Mouse (Mus musculus): ENCODE data around the gene Engase.

Gene Engase

DNA sequence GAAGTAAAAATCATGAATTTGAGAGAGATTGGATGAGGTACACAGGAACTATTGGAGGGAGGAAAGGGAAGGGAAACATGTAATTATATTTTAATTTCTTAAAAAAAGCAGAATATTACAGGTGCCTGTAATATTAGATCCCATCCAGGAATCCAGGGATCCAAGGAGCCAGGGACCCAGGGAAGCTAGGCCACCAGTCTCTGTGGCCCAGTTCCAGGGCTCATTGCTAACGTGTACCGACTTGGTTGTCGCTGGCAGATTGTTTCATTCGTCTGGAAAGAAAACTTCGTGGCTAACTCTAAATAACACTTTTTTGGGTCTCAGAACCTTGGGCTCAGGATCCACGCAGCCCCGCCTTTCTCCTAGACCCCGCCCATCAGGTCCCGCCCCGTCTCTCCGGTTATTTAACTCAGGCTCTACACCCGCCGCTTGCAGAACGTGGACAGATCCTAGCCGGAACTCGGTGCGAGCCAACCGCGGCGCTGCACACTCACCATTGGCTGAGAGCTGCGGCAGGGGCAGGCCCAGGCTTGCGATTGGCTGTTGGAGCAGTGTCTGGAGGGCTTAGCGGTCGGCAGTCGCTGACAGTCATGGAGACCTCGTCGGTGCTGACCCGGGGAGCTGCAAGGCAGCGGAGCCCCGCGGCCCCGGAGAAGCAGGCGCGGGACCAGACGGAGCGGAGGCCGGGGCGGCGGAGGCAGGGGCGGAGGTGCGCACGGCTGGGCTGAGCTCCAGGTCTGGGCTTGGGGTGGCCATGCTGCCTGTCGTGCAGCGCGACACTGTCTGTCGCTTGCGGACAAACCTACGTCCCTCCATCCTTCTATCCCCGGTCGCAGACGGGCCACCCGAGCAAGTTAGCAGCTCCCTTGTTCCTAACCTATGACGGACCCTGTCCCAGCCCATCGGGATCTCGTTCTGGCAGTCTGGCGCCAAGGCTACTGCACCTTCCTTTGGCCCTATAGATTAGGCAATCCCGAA, at the start of gene Engase:
Engase (plus strand) TSS at position 434 of the 978 bp plus-strand sequence.
- DNase-seq (ENCODE audit: extremely low read depth, low read depth, low spot score), result peak; percentile 50

DNA sequence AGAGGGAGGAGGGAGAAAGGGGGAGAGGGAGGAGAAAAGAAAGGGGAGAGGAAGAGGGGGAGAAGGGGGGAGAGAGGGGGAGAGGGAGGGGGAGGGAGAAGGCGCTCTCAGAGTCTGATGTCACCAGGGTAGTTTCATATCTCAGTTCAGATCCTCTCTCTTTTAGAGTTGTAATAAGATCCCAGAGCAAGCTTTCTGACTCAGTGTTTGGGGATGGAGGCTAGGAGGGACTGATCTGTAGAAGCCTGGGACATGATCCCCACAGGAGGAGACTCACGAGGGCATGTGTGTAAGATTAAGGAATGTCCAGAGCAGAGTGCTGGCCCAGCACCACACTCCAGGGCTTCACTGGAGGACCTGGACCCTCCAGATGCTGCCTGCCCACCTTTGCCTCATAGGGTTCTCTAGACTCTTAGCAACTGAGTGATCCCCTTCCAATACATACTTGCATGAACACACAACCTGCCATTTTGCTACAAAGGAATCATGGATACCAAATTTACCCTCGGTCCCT, 49.3 kb upstream of the Engase start:
- no peak for DNase-seq (ENCODE audit: extremely low read depth, low read depth, low spot score)

DNA sequence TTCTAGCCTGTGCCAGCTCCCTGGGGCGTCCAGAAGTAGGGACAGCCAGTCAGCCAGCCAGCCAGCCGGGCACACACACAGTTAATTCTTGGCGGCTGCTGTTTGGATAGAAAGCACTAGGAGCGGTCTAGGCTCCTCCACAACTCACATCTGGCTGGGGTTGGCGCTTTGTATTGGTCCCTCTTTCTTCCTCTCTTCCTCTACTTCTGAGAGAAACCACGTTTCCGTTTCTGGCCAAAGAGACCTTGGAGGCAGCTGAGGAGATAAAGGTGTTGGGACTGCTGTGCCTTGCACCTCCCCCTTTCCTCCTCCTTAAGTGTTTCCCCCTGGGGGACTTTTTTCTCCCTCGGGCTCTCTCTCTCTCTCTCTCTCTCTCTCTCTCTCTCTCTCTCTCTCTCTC, 48.6 kb upstream of the Engase start, which contains the start of gene C1qtnf1:
C1qtnf1 (plus strand) TSS at position 218 of the 400 bp plus-strand sequence.
- DNase-seq (ENCODE audit: extremely low read depth, low read depth, low spot score), result no peak

DNA sequence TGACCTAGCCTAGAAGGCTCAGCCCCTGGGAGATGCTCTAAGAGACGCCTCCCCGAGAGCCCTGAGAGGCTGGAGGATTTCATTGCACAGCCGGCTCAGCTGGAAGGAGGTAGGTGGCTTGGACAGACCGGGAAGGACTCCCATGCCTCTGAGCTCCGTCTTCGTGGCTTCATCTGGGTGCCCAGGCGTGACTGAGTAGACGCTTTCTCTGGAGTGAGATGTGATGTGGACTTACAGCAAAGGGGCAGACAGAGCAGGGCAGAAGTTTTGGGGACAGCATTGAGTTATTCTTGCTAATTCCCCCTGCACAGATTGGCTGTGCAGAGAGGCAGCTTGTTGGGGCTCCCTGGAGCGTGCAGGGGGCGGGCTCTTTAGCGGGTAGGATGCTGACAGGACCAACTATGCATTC, 48.2 kb upstream of the Engase start:
- no peak for DNase-seq (ENCODE audit: extremely low read depth, low read depth, low spot score)

DNA sequence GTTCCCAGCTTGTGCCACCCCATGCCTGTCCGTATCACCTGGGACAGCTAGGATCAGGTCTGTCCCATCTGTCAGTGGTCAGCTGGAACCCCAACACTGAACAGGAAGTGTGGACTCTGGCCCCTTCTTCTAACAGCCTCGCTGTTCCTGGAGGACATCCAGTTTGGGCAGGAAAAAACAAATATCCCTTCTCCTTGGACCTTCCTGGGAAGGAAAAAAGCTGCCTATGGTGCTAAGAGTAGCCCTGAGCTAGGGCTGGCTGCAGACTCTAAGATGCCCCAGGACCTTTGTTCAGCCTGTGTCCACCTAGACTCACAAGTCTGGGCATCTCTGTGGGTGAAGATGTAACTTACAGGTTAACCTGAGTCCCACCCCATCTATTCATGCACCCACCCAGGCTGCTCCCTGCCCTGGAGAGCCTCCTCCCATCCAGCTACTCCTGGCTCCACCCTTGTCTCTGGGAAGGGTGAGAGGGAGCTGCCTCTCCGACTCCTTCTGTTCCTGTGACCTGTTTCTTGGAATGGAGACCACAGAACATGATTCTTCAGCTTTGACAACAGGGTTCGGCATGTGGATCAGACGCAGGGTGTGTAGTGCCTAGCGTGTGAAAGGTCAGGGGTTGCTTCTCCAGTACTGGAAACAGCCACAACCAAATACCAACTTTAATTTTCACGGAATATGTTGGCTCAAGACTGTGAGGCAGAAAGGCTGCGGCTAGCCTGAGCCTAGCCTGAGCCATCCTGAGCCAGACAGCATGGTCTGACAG, 47.5 kb upstream of the Engase start:
- no peak for DNase-seq (ENCODE audit: extremely low read depth, low read depth, low spot score)

DNA sequence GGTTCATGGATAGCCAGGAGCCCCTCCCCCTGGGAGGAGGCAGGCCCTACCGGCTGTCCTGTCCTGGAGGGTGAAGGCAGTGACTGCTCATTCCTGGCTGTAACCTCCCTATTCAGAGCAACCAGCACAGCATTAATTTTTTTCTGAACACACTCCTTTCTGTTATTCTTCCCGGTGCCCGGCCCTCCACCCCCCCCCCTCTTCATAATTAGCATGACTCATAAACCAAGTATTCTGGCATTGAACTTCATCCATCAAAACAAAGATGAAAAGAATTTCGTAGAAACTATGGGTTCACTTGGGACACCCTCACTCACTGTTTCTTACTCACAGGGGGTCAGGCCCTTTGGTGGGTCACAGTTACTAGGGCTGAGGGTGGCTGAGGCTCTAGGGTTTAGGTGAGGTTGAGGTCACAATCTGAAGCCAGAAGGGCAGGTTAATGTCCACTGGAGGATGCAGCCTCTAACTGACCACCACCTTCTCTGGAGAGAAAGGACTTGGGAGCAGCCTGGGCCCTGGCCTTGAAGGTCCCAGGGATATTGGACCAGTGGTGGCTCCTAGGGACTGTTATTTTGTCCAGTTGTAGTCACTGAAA, 46.2 kb upstream of the Engase start:
- DNase-seq (ENCODE audit: extremely low read depth, low read depth, low spot score), result no peak

DNA sequence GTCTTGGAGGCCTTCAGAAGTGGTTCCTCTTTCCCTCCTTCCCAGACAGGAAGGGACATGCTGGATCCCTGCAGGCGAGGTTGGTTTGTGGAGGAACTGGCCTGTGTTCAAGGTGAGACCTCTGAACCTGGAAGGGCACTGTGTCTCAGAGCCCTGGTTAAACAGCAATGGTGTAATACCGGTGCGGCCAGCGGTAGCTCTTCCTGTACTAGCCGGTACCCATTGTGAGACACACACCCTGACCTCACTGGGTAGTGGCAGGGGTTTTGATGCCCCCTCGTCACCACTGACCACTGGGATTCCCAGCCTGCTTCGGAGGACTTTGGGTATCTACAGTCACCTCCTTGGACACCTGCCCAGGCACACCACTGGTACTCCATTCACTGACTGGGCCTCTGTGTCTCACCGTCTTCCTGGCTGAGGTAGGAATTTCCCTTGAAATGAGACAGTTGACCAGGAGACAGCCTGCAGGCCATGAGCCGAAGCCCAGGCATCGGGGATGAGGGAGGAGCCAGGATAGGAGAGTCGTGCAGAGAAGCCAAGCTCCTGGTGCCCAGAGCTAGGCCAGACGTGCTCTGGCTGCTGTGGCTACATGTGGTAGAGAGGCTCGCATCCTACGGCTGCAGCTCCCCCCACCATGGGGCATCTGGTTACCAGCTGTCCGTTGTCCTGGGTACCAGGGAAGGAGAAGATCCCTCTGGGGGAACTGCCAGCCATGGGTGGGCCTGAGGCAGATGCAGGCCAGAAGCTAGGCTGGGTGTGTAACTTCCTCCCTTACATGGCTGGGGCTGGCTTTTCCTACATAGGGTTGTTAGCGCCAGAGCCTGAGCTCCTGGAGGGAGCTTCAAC, 45.3 kb upstream of the Engase start:
- no peak for DNase-seq (ENCODE audit: extremely low read depth, low read depth, low spot score)

DNA sequence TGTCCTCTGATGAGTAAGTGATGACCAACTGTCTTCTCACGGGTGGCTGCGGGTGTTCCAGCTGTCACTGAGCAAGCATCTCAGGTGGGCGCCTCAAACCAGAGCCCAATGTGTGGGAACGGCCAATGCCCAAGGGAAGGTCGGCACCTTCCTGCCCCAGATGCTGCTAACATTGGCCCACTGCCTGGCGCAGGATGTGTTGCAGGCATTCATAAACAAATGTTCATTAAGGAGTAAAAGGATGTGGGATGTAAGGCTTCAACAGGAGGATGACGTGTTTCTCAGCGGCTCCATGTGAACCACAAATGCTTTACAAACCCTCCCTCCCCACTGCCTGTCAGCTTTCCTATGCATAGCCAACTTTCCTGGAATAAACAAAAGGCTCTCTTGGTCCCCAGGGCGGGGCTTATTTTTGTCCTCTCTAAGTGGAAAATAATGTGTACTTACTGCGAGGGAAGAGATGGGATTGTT, 43.2 kb upstream of the Engase start:
- no peak for DNase-seq (ENCODE audit: extremely low read depth, low read depth, low spot score)

DNA sequence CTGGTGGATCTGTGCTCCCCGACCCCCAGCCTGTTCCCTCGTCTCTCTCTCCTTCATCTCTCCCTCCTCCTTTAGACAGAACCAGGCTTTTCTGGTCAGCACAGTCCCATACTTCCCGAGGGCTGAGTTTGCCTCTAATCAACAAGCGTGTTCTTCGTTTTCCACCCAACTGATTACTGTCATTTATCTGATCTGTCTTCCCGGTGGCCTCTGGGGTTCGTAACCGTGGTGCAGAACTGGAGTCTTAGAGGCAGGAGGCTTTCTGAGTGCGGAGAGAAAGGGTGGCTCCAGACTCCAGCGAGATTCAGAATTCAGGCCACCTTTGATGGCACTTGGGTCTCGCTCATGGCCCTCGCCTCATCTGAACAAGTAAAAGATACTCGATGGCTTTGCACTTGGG, 42.5 kb upstream of the Engase start:
- DNase-seq (ENCODE audit: extremely low read depth, low read depth, low spot score), result no peak

DNA sequence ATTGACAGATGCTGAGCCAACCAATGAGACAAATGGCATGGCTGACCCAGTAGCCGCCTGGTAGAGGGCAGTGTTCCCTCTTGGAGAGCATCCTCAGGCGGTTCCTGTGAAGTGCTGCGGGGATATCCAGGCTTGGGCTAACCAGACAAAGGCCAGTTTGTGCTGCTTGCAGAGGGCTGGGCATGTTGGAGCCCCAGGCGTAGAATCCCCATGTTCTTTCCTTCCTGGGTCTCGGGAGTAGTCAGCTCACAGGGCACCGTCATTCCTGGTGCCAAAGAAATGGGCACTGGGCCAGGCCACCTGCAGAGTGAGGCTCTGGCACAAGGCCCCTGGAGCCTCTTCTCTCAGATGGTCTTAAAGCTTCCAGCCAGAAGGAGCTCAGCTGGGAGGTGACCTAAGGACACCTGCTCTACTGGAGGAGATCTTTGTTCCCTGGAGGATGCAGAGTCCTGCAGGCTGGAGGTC, 40.1 kb upstream of the Engase start:
- no peak for DNase-seq (ENCODE audit: extremely low read depth, low read depth, low spot score)

DNA sequence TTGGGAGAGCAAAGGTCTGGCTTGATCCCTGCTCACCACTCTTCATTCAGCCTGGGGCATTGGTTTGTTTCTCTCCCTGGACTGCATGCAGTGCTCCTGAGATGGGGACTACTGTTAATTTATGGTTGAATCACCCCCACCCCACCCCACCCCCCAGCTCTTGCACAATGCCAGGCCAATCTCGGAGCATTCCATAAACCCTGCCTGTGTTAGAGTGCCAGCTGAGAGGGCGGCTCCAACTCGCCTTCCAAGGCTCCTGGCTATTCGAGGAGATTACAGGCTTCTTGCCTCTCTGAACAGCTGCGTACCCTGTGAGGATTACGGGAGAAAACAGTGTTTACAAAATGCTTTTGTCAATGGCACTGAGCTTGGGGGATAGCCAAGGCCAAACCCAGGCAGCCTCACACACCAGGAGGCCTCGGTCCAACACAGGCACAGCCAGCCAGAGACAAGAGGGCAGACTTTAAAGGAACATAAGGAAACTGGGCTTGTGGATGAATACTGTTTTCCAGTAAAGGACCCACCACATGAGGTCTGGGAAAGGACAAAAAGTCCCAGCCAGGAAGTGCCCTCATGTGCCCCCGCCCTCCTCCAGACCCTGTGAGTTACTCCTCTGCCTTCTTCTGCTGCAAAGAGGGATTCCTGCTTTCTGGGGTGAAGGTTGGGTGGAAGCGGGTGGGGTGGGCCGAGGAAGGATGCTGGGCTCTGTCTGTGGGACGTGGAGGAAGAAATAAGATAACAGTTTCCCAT, 37.8 kb upstream of the Engase start:
- peak; percentile 79 for DNase-seq (ENCODE audit: extremely low read depth, low read depth, low spot score)

DNA sequence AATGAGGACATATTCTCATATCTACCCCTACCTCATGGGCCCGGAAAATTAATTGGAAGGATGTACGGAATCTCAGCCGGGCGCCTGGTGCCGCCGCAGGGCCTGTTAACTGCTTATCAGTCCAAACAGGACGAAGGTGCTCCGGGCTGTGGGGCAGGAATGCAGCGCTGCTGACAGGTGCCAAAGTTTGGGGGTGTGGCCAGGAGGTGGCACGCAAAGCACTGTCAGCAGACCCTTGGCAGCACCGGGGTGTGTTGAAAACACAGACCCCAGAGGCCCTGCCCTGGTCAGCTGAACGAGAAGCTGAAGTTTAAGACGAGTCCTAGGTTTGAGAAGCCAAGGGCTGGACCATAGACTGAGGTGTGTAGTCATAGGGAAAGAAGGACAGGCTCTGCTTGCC, 33.9 kb upstream of the Engase start:
- DNase-seq (ENCODE audit: extremely low read depth, low read depth, low spot score), result no peak

DNA sequence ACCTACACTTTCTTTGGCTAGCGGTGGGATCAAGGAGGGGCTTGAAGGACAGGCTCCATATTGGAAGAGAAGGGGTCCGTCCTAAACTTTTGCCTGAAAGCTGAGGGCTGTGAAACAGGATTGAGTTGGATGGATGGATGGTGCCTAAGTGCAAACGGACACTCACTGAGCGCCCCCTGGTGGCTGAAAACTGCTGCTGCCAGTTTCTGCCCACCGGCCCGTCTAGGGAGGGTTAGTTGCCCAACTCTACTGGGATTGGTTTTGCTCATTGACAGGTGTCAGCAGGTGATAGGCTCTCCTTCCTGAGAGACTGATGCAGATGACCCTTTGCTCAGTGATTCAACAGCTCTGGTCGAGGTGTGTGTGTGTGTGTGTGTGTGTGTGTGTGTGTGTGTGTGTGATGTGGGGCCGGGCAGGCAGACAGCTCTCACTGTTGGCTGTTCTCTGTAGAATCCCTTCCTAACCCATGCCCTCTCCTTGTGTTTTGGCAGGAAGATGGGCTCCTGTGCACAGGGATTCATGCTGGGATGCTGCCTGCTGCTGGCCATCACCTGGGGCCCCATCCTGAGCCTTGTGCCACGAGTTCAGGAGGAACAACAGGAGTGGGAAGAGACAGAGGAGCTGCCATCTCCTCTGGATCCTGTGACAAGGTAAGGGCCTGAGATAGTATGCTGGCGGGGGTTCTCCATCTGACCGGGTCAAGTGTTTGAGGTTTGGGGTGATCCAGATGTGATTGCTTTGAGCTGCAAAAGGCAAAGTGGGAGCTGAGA, 33.2 kb upstream of the Engase start:
- no peak for DNase-seq (ENCODE audit: extremely low read depth, low read depth, low spot score)

DNA sequence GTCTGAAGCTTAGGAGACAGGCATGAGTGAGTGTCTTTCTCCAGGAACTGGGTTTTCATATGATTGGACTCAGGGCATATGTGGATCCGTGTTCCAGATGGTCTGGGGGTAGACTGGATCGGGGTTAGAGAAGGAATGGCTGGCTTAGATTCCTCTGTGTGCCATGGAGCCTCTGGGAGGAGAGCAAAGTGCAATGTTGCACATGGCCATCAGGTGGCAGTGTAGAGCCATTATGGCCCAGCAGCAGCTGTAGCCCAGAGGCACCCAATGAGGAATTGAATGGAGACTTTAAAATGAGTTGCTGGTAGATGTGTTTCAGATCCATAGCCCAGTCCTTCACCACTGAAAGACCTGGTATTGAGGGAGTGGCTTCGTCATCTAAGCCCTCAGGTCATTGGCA, 30.8 kb upstream of the Engase start:
- no peak for DNase-seq (ENCODE audit: extremely low read depth, low read depth, low spot score)

DNA sequence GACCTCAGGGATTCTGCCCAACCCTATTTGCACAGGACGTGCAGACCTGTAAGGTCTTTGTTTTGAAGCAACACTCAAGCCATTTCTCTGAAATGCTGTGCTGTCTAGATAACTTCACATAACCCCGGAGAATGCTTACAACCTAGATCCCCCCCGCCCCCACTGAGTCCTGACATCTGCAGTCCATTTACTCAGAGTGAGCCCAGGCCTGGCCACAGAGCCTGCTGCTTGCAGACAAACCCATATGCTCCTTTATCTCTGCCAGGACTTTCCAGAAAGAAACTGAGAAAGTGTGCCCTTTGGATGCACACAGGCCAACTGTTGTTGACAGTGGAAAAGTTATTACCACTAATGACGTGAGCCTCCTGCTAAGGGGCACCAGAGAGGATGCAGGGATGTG, 29.3 kb upstream of the Engase start:
- no peak for DNase-seq (ENCODE audit: extremely low read depth, low read depth, low spot score)

DNA sequence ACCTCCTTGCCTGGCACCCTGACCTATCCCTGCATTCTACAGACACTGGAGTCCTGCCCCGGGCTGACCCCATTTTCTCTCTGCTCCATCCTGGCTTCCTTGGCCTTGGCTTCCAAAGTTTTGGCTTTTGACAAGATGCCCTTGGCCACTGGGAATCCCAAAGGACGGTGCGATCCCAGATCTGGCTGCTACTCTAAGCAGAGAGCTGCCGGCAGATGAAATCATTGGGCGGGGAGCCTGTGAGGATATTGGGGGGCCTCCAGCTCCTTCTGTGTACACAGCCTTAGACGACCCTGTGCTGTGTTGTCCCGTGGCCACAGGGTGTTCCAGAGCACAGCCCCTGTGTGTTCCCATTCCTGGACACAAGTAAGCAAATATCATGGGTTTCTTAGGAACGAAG, 28.2 kb upstream of the Engase start:
- DNase-seq (ENCODE audit: extremely low read depth, low read depth, low spot score), result no peak

DNA sequence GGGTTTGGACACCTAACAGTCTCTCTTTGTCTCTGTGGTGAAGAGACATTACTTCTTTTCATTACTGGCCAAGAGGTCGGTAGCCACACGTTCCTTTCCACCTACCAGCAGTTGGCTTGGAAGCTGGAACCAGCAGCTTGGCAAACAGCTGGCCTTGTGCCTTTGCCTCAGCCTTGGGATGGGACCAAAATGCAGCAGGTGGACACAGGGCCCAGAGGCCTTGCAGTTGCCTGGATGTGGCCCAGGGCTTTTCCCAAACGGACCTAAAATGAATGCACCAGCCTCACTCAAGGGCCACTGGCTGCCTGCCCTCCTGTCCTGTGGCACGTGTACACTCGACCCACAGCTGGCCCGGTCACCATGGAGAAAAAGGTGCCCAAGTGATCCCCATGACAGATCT, 25.4 kb upstream of the Engase start:
- no peak for DNase-seq (ENCODE audit: extremely low read depth, low read depth, low spot score)

DNA sequence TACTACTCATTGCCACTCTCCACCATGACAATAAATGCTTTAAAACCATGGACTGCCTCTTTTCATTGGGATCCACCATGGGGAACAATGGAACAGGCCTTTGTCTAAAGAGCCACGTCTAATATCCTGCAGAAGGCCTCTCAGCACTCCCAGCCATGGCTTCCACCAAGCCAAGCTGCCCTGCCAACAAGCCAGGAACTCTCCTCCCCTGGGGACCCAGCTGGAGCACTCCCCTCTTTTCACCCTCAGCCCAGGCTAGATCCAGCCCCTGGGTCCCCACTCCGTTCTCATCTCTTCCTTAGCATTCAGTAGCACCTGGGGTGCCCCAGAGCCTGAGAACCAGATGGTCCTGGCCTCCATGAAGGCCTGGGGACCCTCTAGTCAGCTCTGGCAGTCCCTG, 23.7 kb upstream of the Engase start:
- no peak for DNase-seq (ENCODE audit: extremely low read depth, low read depth, low spot score)
